Mouse (Mus musculus): ENCODE measurements around the gene Mesd. TPM values are rescaled to one million over a fixed set of nuclear protein-coding genes. Genes with fewer than 3 reads are reported as not detected.

The Mesd gene
- polyA plus RNA-seq, 1 experiment from 2014 or later = 111 TPM

- 73% methylated on average over 6 of the region's 6 CpGs for WGBS
- Histone ChIP-seq H3K27ac (ENCODE audit: low read depth) (no peak overlapping the region), H3K36me3 (ENCODE audit: insufficient read depth) (no peaks in the 10 kb centered on the region), H3K4me2 (no peak overlapping the region), H3K4me3 (ENCODE audit: low read depth, low read length) (no peak overlapping the region), H3K27me3 (ENCODE audit: insufficient read depth, low read length) (no peaks in the 10 kb centered on the region), H3K4me1 (ENCODE audit: insufficient read depth) (no peaks in the 10 kb centered on the region), H3K9me3 (ENCODE audit: low read depth, low read length) (no peaks in the 10 kb centered on the region), H3K9ac (no peak overlapping the region)
- no peak for TF ChIP-seq CTCF (IDR thresholded peaks at IDR 0.05; ENCODE audit: low read depth)
- DNase-seq (no peak), ATAC-seq (ENCODE audit: insufficient read depth) (no peak)
These were observed 65.4 kb downstream of the Mesd start for GRCm38 (mm10) chr7:83949662-83950061.

Other genes starting within 250 kb of the Mesd start
- 2.3 and 2.8 TPM in 2 replicates for gene Il16, start 138.7 kb upstream of the Mesd start, polyA plus RNA-seq (2014; fragmentation: Nextera tagmentation; extraction: Ambion mirVana)
- 0.13 and 0.22 TPM in 2 replicates for gene Cfap161, start 89.6 kb upstream of the Mesd start, polyA plus RNA-seq (2014; fragmentation: Nextera tagmentation; extraction: Ambion mirVana)
- gene Tlnrd1, start 161 bp upstream of the Mesd start, polyA plus RNA-seq (2014; fragmentation: Nextera tagmentation; extraction: Ambion mirVana) = 24.1 and 29.1 TPM in 2 replicates
- gene Cemip, start 202.0 kb downstream of the Mesd start, polyA plus RNA-seq (2014; fragmentation: Nextera tagmentation; extraction: Ambion mirVana) = 1.7 TPM in 2 replicates

Measured in lung, embryonic 14.5 days (tissue).